Mouse (Mus musculus): Measurements from ENCODE around the gene Epb41l4b. TPM values are rescaled to one million over a fixed set of nuclear protein-coding genes. Genes with fewer than 3 reads are reported as not detected.

Epb41l4b gene
- total and polyA plus RNA-seq, 2 experiments from 2014 or later = 4.2 to 14.7 TPM

- Histone ChIP-seq H3K36me3 (ENCODE audit: insufficient read depth, low read length) (no peaks in the 10 kb centered on the region), H3K9ac (replicated peaks; ENCODE audit: low read length) (peak overlapping the region; percentile 74), H3K27me3 (ENCODE audit: insufficient read depth, low read length) (no peaks in the 10 kb centered on the region), H3K4me2 (ENCODE audit: low read depth, low read length) (peak overlapping the region; percentile 72), H3K4me3 (ENCODE audit: low read length) (peak overlapping the region; percentile 62), H3K27ac (peak overlapping the region; percentile 83; the same call in 1 of the 2 replicates), H3K9me3 (ENCODE audit: low read length) (no peaks in the 10 kb centered on the region), H3K4me1 (ENCODE audit: insufficient read depth, low read length) (peaks cover 9% of the 10 kb centered on the region; the same call in 1 of the 2 replicates)
- ATAC-seq = no peak
- TF ChIP-seq CTCF (IDR thresholded peaks at IDR 0.05; ENCODE audit: low read depth) = no peak
- DNase-seq (ENCODE audit: low spot score) = peak; percentile 43
- WGBS = 24% methylated on average over 15 of the region's 15 CpGs
Observed at GRCm38 (mm10) chr4:57140992-57141717, 2.1 kb downstream of the Epb41l4b start.

- no peak for TF ChIP-seq CTCF (IDR thresholded peaks at IDR 0.05; ENCODE audit: low read depth)
- H3K4me3 ChIP-seq (ENCODE audit: low read length) = peak overlapping the region; percentile 62
- no peaks in the 10 kb centered on the region for H3K27me3 ChIP-seq (ENCODE audit: insufficient read depth, low read length)
- peak overlapping the region; percentile 72 for H3K4me2 ChIP-seq (ENCODE audit: low read depth, low read length)
- peaks cover 9% of the 10 kb centered on the region; the same call in 1 of the 2 replicates for H3K4me1 ChIP-seq (ENCODE audit: insufficient read depth, low read length)
- H3K9me3 ChIP-seq (ENCODE audit: low read length) = no peaks in the 10 kb centered on the region
- no peaks in the 10 kb centered on the region for H3K36me3 ChIP-seq (ENCODE audit: insufficient read depth, low read length)
- H3K9ac ChIP-seq (replicated peaks; ENCODE audit: low read length) = peak overlapping the region; percentile 74; the same call in 1 of the 2 replicates
- no peak overlapping the region for H3K27ac ChIP-seq
- ATAC-seq (no peak), DNase-seq (ENCODE audit: low spot score) (no peak)
- WGBS = 19% methylated on average over 4 of the region's 4 CpGs
Observed at GRCm38 (mm10) chr4:57140200-57140799, 2.9 kb downstream of the Epb41l4b start.

GRCm38 (mm10) chr4:57139433-57139832 is 3.8 kb downstream of the Epb41l4b start:
- Histone ChIP-seq H3K27ac (no peak overlapping the region), H3K27me3 (ENCODE audit: insufficient read depth, low read length) (no peaks in the 10 kb centered on the region), H3K36me3 (ENCODE audit: insufficient read depth, low read length) (no peaks in the 10 kb centered on the region), H3K4me3 (ENCODE audit: low read length) (no peak overlapping the region), H3K9ac (replicated peaks; ENCODE audit: low read length) (no peak overlapping the region), H3K4me1 (ENCODE audit: insufficient read depth, low read length) (peaks cover 9% of the 10 kb centered on the region; the same call in 1 of the 2 replicates), H3K9me3 (ENCODE audit: low read length) (no peaks in the 10 kb centered on the region), H3K4me2 (ENCODE audit: low read depth, low read length) (peak overlapping the region; percentile 29; the same call in 1 of the 2 replicates)
- ATAC-seq = peak; percentile 47
- WGBS = 38% methylated on average over 10 of the region's 10 CpGs
- no peak for TF ChIP-seq CTCF (IDR thresholded peaks at IDR 0.05; ENCODE audit: low read depth)
- peak; percentile 82 for DNase-seq (ENCODE audit: low spot score)

GRCm38 (mm10) chr4:57138093-57138440 is 5.2 kb downstream of the Epb41l4b start:
- Histone ChIP-seq H3K4me2 (ENCODE audit: low read depth, low read length) (no peak overlapping the region), H3K9me3 (ENCODE audit: low read length) (no peaks in the 10 kb centered on the region), H3K4me1 (ENCODE audit: insufficient read depth, low read length) (peaks cover 9% of the 10 kb centered on the region; the same call in 1 of the 2 replicates), H3K9ac (replicated peaks; ENCODE audit: low read length) (no peak overlapping the region), H3K27me3 (ENCODE audit: insufficient read depth, low read length) (no peaks in the 10 kb centered on the region), H3K36me3 (ENCODE audit: insufficient read depth, low read length) (no peaks in the 10 kb centered on the region), H3K27ac (no peak overlapping the region), H3K4me3 (ENCODE audit: low read length) (no peak overlapping the region)
- ATAC-seq (no peak), DNase-seq (ENCODE audit: low spot score) (no peak)
- TF ChIP-seq CTCF (IDR thresholded peaks at IDR 0.05; ENCODE audit: low read depth) = peak; percentile 54
- WGBS = 76% methylated on average over 6 of the region's 6 CpGs

- Histone ChIP-seq H3K27me3 (ENCODE audit: insufficient read depth, low read length) (no peaks in the 10 kb centered on the region), H3K4me1 (ENCODE audit: insufficient read depth, low read length) (peaks cover 9% of the 10 kb centered on the region; the same call in 1 of the 2 replicates), H3K27ac (no peak overlapping the region), H3K9ac (replicated peaks; ENCODE audit: low read length) (no peak overlapping the region), H3K4me3 (ENCODE audit: low read length) (no peak overlapping the region), H3K36me3 (ENCODE audit: insufficient read depth, low read length) (no peaks in the 10 kb centered on the region), H3K4me2 (ENCODE audit: low read depth, low read length) (no peak overlapping the region), H3K9me3 (ENCODE audit: low read length) (no peaks in the 10 kb centered on the region)
- ATAC-seq = no peak
- WGBS = 68% methylated on average over 8 of the region's 8 CpGs
- DNase-seq (ENCODE audit: low spot score) = no peak
- no peak for TF ChIP-seq CTCF (IDR thresholded peaks at IDR 0.05; ENCODE audit: low read depth)
Observed at GRCm38 (mm10) chr4:57137371-57138092, 5.7 kb downstream of the Epb41l4b start.

GRCm38 (mm10) chr4:57135431-57135830 is 7.8 kb downstream of the Epb41l4b start:
- DNase-seq (ENCODE audit: low spot score) (no peak), ATAC-seq (no peak)
- Histone ChIP-seq H3K4me1 (ENCODE audit: insufficient read depth, low read length) (peaks cover 7% of the 10 kb centered on the region; the same call in 1 of the 2 replicates), H3K9me3 (ENCODE audit: low read length) (no peaks in the 10 kb centered on the region), H3K4me2 (ENCODE audit: low read depth, low read length) (no peak overlapping the region), H3K27ac (no peak overlapping the region), H3K4me3 (ENCODE audit: low read length) (no peak overlapping the region), H3K9ac (replicated peaks; ENCODE audit: low read length) (no peak overlapping the region), H3K36me3 (ENCODE audit: insufficient read depth, low read length) (no peaks in the 10 kb centered on the region), H3K27me3 (ENCODE audit: insufficient read depth, low read length) (no peaks in the 10 kb centered on the region)
- no peak for TF ChIP-seq CTCF (IDR thresholded peaks at IDR 0.05; ENCODE audit: low read depth)
- 70% methylated on average over 1 of the region's 1 CpGs for WGBS
